Mouse (Mus musculus): ENCODE measurements around the gene Nhsl2. TPM values are rescaled to one million over a fixed set of nuclear protein-coding genes. Genes with fewer than 3 reads are reported as not detected.
A peak's percentile ranks its signal among the peaks of the same experiment; 100 is the strongest.

Gene Nhsl2
- polyA plus RNA-seq, 1 experiment = not detected

DNA sequence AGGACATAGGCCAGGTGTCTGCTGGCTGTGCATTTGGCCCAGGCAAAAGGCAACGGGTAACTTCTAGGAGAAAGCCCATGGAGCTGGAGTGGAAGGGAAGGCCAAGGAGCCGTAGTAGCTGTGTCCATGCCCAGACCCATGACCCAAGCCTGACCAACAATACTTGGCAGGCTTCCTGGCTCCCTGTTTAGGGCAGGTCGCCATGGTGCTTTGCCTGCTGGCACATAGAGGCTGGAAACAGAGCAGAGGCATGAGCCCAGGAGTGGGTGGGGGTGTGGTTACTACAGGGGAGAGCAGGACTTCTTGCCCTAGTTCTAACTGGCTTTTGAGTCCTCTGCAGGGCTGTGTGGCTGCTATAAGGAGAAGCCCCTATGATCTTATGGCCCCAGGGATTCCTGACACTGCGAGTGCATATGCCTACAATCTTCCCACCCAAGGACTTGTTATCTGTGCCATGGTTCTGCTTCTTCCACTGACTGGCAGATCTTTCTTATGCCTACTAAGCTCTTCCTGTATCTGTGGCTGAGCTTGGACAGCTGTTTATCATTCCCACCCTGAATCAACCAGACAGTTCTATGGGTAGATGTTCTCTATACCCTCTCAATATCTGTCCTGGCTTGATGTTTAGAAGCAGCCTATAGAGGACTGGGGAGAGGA is 40.8 kb downstream of the Nhsl2 start:
- no peak for TF ChIP-seq POLR2A (IDR thresholded peaks at IDR 0.05; ENCODE audit: insufficient read depth, low read depth, low read length)
- TF ChIP-seq CTCF (IDR thresholded peaks at IDR 0.05; ENCODE audit: insufficient read depth, low read depth, low read length) = no peak

DNA sequence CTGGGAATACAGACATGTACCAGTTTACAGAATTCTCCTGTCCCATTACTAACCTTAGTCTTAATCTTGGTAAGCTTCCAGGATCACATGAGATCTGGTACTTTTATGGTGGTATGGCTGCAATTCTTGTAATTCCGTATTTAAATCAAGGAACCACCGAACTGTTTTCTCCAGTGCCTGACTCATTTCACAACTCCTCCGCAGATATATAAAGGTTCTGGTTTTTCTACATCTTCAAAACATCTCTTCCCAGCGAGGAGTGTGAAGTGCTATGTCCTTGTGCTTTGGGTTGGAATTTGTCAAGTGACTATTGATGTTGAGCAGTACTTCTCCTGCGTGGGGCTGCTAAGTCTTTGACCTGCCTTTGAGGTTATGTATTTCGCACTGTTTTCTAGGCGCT is 44.6 kb downstream of the Nhsl2 start:
- TF ChIP-seq CTCF (IDR thresholded peaks at IDR 0.05; ENCODE audit: insufficient read depth, low read depth, low read length) = no peak
- TF ChIP-seq POLR2A (IDR thresholded peaks at IDR 0.05; ENCODE audit: insufficient read depth, low read depth, low read length) = no peak
- Histone ChIP-seq H3K27ac (ENCODE audit: insufficient read depth, low read depth, low read length) (0 out of 2 replicates have a peak overlapping the region, but pooled peaks have one; percentile 37), H3K4me1 (ENCODE audit: control insufficient read depth, insufficient read depth, low read length) (peaks cover 4% of the 10 kb centered on the region), H3K4me3 (ENCODE audit: insufficient read depth, low read depth, low read length) (no peak overlapping the region)
- 65% methylated on average over 7 of the region's 7 CpGs for WGBS

More for the DNA sequence above, 40.8 kb downstream of the Nhsl2 start:
- Histone ChIP-seq H3K4me3 (ENCODE audit: insufficient read depth, low read depth, low read length) (no peak overlapping the region), H3K27ac (ENCODE audit: insufficient read depth, low read depth, low read length) (no peak overlapping the region), H3K4me1 (ENCODE audit: control insufficient read depth, insufficient read depth, low read length) (peaks cover 8% of the 10 kb centered on the region)
- 80% methylated on average over 4 of the region's 4 CpGs for WGBS

DNA sequence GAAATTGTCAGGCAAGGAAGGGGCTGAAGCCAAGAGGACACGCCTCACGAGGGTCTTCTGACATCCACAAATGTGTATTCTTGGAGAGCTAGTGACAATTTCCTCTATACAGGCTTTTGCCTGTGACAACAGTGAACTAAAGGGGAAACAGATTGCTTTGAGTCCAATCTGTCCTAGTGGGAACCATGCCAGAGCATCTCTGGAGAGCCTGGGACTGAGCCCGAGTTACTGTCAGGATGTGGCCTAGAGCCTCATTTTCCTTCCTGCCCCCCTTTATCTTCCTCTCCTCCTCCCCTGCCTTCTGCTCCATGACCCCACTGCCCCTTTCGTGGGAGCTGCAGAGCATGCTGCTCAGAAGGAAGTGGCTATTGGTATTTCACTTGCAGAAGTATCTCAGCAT is 49.2 kb downstream of the Nhsl2 start:
- TF ChIP-seq POLR2A (IDR thresholded peaks at IDR 0.05; ENCODE audit: insufficient read depth, low read depth, low read length) (no peak), CTCF (IDR thresholded peaks at IDR 0.05; ENCODE audit: insufficient read depth, low read depth, low read length) (no peak)
- H3K27ac ChIP-seq (ENCODE audit: insufficient read depth, low read depth, low read length) = no peak overlapping the region
- H3K4me1 ChIP-seq (ENCODE audit: control insufficient read depth, insufficient read depth, low read length) = peaks cover 2% of the 10 kb centered on the region; the same call in 1 of the 2 replicates
- no peak overlapping the region for H3K4me3 ChIP-seq (ENCODE audit: insufficient read depth, low read depth, low read length)
- WGBS = 63% methylated on average over 4 of the region's 4 CpGs

DNA sequence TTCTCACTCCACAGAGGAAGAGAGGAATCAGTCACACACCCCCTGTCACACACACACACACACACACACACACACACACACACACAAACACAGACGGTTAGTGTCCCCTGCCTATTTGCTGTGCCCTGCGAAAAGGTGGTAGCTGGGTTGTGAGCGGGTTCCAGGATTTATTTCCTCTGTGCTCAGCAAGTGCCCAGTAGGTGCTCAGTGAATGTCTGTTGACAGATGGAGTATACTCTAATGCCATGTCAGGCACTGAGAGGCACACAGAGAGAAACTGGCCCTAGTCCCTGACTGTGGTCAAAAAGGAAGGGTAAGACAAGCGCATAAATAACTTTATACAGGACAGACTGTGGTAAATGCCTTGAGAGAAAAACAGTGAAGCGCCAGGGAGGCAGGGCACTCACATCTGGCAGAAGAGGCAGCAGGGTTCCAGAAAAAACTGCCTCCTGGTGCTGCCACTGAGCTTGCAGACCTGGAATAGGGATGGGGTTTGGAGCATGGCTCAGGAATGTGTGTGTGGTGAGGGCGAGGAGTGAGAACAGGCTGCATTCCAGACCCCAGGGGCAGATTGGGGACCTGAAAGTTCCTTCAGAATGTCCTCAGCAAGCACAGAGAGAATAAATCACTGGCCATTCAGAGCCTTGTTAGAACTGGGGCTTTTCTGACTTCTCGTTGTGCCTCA is 52.8 kb downstream of the Nhsl2 start:
- 71% methylated on average over 7 of the region's 7 CpGs for WGBS
- H3K4me3 ChIP-seq (ENCODE audit: insufficient read depth, low read depth, low read length) = no peak overlapping the region
- H3K27ac ChIP-seq (ENCODE audit: insufficient read depth, low read depth, low read length) = no peak overlapping the region
- TF ChIP-seq POLR2A (IDR thresholded peaks at IDR 0.05; ENCODE audit: insufficient read depth, low read depth, low read length) (no peak), CTCF (IDR thresholded peaks at IDR 0.05; ENCODE audit: insufficient read depth, low read depth, low read length) (no peak)
- peaks cover 2% of the 10 kb centered on the region; the same call in 1 of the 2 replicates for H3K4me1 ChIP-seq (ENCODE audit: control insufficient read depth, insufficient read depth, low read length)

DNA sequence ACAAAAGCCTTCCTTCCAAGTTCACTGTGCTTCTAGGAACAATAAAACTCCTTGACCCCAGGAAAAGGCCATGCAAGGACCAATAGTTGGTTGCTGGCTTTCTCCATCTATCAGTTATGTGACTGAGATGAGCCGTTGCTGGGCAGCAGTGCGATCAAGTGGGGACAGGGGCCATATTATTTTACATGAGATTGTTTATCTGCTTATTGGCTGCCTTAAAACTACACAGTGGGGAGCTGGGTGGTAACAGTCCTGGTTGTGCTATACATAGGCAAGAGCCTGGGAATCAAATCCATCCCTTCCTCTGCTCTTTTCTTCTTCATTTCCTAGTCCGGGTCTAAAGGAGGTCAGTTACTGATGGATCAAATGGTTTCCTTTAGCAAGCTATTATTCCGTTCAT is 53.4 kb downstream of the Nhsl2 start:
- peaks cover 2% of the 10 kb centered on the region; the same call in 1 of the 2 replicates for H3K4me1 ChIP-seq (ENCODE audit: control insufficient read depth, insufficient read depth, low read length)
- WGBS = 84% methylated on average over 4 of the region's 4 CpGs
- H3K4me3 ChIP-seq (ENCODE audit: insufficient read depth, low read depth, low read length) = no peak overlapping the region
- TF ChIP-seq POLR2A (IDR thresholded peaks at IDR 0.05; ENCODE audit: insufficient read depth, low read depth, low read length) (no peak), CTCF (IDR thresholded peaks at IDR 0.05; ENCODE audit: insufficient read depth, low read depth, low read length) (no peak)
- no peak overlapping the region for H3K27ac ChIP-seq (ENCODE audit: insufficient read depth, low read depth, low read length)

DNA sequence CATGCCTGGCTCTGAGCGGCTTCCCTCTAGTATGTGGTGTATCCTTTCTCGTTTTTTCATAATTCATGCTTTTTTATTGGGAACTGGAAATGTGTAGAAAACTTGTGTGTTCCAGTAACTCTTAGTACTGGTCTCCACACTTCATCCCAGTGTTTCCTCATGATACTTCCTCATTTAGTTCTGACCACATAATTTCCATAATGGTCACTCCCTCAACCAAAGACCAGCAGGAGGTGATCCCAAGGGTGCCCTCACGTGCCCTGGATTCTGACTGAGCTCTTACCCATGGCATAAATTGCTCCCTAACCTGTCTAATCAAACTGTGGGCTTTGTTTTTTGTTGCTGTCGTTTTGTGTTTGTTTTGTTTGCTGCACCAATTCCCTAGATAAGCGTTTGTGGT is 58.1 kb downstream of the Nhsl2 start:
- TF ChIP-seq CTCF (IDR thresholded peaks at IDR 0.05; ENCODE audit: insufficient read depth, low read depth, low read length) (no peak), POLR2A (IDR thresholded peaks at IDR 0.05; ENCODE audit: insufficient read depth, low read depth, low read length) (no peak)
- no peaks in the 10 kb centered on the region for H3K4me1 ChIP-seq (ENCODE audit: control insufficient read depth, insufficient read depth, low read length)
- no peak overlapping the region for H3K27ac ChIP-seq (ENCODE audit: insufficient read depth, low read depth, low read length)
- 56% methylated on average over 5 of the region's 5 CpGs for WGBS
- no peak overlapping the region for H3K4me3 ChIP-seq (ENCODE audit: insufficient read depth, low read depth, low read length)

DNA sequence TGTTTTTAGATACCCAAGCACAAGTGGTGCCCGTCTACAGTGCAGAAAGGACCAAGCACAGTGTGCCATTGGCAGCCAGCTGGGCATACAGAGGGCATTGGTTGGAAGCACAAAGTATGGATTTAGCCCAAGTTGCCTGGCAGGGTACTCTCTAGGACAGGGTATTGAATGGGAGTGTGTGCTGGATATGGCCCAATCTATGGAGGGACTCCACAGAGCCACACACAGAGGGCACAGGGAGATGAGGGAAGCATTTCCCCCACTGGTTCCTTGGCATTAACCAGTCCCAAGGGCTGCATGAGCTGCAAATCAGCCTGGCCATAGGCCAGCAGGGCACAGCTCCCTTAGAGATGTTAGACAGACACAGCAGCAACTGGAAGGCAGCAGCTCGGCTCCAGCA is 79.9 kb downstream of the Nhsl2 start:
- no peak overlapping the region for H3K4me3 ChIP-seq (ENCODE audit: insufficient read depth, low read depth, low read length)
- peaks cover 9% of the 10 kb centered on the region for H3K4me1 ChIP-seq (ENCODE audit: control insufficient read depth, insufficient read depth, low read length)
- H3K27ac ChIP-seq (ENCODE audit: insufficient read depth, low read depth, low read length) = no peak overlapping the region
- 46% methylated on average over 2 of the region's 2 CpGs for WGBS
- TF ChIP-seq POLR2A (IDR thresholded peaks at IDR 0.05; ENCODE audit: insufficient read depth, low read depth, low read length) (no peak), CTCF (IDR thresholded peaks at IDR 0.05; ENCODE audit: insufficient read depth, low read depth, low read length) (no peak)

DNA sequence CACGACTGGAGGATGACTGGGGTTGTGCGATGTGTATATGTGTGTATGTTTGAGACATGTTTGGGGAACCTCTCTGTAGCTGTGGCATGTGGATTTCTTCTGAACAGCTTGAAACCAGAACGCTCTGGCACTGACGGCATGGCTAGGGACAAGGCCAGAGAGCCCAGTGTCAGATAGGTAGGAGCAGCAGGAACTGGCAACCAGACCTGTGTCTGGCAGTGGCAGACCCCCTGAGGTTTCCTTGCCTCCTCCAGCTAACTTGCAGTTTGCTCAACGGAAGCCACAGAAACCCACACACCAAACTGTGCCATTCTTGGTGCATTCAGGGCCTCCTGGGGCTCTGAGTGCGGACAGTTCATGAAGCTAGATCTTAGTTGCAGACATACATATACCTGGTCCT is 81.1 kb downstream of the Nhsl2 start:
- Histone ChIP-seq H3K4me3 (ENCODE audit: insufficient read depth, low read depth, low read length) (no peak overlapping the region), H3K4me1 (ENCODE audit: control insufficient read depth, insufficient read depth, low read length) (peaks cover 9% of the 10 kb centered on the region), H3K27ac (ENCODE audit: insufficient read depth, low read depth, low read length) (no peak overlapping the region)
- TF ChIP-seq POLR2A (IDR thresholded peaks at IDR 0.05; ENCODE audit: insufficient read depth, low read depth, low read length) = no peak
- no peak for TF ChIP-seq CTCF (IDR thresholded peaks at IDR 0.05; ENCODE audit: insufficient read depth, low read depth, low read length)
- WGBS = 92% methylated on average over 6 of the region's 6 CpGs

DNA sequence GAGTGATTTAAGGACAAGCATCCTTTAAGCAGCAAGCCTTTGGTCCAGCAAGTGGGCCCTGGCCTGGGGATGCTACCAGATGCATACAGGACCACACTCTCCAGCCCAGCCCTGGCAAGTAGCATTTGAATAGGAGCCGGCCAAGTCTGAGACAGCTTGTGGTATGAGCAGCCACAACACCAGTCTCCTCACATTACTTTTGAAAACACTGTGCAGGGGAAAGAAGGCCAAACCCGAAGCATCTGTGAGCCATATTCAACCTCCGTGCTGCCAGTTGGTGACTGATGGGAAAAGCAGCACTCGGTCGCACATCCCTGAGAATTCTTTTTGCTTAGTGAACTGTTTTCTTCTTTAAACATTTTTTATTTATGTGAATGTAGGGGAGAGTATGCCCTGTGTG is 81.8 kb downstream of the Nhsl2 start:
- TF ChIP-seq POLR2A (IDR thresholded peaks at IDR 0.05; ENCODE audit: insufficient read depth, low read depth, low read length) (no peak), CTCF (IDR thresholded peaks at IDR 0.05; ENCODE audit: insufficient read depth, low read depth, low read length) (no peak)
- Histone ChIP-seq H3K4me1 (ENCODE audit: control insufficient read depth, insufficient read depth, low read length) (peaks cover 9% of the 10 kb centered on the region), H3K27ac (ENCODE audit: insufficient read depth, low read depth, low read length) (no peak overlapping the region), H3K4me3 (ENCODE audit: insufficient read depth, low read depth, low read length) (no peak overlapping the region)
- WGBS = 94% methylated on average over 5 of the region's 5 CpGs
